Mouse (Mus musculus) mesoderm, embryonic 11.5 days (tissue): ENCODE data around the gene Coro2a.
A peak's percentile ranks its signal among the peaks of the same experiment; 100 is the strongest.

Experiments
- DNase-seq: peaks from one replicate; pipeline ENCODE4 v3.0.0-alpha.2; 2012; ENCODE audit warnings: low read depth, low spot score

Coro2a gene

DNA sequence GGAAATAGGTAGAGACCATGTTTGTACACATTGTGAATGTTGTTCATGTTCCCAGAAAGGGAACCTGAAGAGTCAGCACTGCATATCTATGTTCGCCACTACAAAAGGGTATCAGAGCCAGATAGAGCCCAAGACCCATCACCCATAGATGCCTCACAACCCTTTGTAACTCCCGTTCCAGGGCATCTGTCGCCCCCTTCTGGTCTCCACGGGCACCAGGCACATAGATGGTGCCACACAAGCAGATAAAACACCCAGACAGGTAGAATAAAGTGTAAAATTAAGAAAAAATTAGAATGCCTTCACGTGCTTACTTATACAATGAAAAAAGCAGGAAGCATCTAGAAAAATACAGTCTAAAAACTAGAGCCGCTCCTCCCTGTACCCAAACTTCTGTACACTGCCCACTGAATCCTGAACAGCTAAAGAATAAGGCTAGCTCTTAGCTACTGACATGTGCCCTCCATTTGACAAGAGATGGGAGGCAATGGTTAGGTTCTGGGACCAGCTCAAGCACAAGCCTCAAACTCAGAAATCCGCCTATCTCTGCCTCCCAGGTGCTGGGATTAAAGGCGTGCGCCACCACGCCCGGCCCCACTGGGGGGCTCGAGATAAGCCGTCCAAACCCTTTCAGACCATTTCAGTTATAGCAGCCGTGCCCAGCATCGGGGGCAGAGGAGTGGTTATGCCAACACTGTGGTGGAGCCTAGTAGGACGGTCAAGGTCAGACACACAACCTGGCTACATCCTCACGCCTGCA is 75.0 kb downstream of the Coro2a start:
- no peak for DNase-seq

DNA sequence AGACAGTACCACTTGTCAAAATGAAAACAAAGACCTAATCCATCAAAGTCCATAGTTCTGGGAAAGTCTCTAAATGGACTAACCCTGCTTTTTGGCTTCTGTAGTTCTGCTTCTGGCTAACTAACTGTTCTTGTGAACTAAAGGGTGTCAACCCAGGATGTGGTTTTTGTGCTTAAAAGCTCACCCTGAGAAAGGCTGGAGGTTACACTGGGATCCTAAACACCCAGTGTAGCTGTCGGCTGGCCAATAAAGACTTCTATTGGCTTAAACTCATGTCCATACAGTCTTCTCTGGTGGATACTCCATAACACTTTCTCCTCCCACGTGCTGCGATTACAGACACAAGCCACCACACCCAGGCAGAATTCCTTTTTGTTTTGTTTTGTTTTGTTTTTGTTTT is 75.8 kb downstream of the Coro2a start:
- no peak for DNase-seq

DNA sequence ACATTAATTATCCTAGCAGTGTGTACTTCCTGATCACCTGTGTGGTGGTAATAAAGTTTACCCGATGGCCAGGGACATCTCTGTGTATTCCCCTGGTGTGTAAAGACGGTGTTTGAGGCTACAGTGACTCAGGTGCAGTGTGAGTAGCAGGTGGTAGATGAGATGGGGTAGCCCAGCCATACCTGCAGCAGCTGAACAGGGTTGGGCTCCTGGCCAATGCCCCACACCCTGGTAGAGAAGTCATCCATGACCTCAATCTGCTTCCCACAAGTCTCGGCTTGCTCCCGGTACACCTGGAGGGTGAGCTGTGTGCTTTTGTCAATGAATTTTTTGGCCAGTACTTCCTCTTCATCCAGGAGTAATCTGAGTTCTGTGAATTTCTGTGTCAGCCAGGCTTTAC is 78.7 kb downstream of the Coro2a start:
- DNase-seq: no peak

DNA sequence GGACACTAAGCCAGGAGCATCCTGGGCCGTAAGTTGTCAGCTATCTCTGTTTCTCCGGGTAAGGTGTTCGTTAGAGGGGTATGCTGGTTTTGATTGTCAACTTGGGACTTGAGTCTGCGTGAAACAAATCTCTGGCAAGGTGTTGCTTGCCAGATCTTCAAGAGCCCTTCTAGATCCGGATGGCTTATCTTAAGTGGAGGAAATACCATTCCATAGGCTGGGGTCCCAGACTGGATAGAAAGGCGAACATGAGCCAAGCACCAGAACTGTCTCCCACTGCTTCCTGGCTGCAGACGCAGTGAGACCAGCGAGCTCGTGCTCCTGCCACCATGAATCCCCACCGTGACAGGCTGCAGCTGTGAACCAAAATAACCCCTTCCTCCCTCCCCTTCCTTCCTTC is 80.5 kb downstream of the Coro2a start:
- no peak for DNase-seq

GRCm38 (mm10) chr4:46520491-46520890 is 81.5 kb downstream of the Coro2a start:
- no peak for DNase-seq

GRCm38 (mm10) chr4:46507736-46508460 is 94.1 kb downstream of the Coro2a start:
- peak; percentile 71 for DNase-seq

DNA sequence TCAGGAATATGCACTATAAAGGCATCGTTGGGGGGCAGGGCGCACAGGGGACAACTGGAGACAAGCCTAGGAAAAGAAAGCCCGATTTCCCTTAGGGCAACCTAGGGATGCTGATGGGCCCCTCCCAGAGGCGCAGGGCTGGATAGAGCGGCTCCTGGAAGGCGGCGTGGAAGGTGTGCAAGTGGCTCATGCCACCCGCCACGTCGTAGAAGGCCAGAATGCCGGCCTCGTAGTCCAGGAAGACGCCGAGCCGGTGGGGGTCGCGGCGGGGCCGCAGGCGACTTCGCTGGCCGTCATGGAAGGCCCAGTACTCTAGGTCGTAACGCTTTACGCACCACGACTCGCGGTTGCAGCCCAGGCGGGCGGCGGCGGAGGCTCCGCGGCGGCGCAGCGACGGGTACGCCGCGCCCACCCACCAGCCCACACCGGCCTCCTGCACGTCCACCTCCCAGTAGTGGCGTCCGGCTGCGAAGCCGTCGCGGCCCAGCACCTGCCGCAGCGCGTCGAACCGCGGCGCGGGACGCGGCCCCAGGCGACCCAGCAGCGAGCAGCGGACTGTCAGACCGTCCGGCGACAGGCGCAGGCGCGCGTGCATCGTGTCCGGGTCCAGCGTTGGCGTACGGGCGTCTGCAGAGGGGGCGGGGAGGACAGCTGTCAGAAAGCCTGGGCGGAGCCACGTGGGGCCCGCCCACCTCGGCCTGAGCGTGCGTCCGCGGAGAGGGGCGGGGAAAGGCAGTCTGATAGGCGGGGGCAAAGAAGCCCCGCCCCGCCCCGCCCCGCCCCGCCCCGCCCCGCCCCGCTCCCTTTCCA is 95.0 kb downstream of the Coro2a start:
- peak; percentile 96 for DNase-seq

DNA sequence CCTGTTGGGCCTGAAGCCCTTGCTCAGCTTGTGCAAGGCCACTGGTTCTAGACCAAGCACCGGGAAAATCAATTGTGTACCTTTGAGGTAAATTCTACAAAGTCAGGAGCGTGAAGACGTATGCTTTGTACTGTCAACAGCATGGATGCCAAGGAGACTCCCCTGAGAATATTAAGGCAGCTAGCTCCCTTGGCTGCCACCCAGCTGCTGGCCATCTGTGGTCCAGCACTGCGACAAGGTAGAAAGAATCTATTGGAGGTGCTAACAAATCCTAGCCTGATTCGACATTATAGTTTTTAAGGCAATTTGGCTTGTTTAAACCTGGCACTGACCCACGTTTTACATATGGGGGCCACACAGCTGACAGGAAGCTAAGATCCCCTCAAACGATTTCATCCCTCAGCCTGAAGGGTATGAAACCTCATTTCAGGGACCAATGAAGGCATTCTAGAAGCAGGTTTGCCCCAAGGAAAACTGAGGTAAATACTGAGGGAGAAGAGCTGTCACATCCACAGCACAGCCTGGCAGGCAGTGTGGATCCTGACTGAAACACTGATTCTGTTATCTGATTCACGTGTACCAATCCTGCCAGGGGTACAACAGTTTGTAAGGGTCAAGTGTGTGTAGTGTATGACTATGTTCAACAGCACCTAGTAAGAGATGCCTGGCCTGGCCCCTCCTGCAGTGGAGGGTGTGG is 96.5 kb downstream of the Coro2a start:
- no peak for DNase-seq

DNA sequence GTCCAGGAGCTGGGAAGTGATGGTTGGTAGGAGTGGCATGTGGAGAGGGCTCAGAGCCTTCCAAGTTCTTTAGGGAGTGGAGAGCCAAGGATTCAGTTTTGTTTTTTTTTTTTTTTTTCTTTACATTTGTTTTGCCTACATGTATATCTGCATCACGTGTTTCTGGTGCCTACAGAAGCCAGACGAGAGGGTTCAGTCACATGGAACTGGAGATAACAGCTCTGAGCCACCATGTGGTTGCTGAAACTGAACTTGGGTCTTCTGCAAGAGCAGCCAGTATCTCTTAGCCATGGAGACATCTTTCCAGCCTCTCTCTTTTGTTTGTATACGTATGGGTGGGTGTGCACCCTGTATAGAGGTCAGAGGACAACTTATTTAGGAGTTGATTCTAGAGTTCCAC is 98.1 kb downstream of the Coro2a start:
- no peak for DNase-seq

DNA sequence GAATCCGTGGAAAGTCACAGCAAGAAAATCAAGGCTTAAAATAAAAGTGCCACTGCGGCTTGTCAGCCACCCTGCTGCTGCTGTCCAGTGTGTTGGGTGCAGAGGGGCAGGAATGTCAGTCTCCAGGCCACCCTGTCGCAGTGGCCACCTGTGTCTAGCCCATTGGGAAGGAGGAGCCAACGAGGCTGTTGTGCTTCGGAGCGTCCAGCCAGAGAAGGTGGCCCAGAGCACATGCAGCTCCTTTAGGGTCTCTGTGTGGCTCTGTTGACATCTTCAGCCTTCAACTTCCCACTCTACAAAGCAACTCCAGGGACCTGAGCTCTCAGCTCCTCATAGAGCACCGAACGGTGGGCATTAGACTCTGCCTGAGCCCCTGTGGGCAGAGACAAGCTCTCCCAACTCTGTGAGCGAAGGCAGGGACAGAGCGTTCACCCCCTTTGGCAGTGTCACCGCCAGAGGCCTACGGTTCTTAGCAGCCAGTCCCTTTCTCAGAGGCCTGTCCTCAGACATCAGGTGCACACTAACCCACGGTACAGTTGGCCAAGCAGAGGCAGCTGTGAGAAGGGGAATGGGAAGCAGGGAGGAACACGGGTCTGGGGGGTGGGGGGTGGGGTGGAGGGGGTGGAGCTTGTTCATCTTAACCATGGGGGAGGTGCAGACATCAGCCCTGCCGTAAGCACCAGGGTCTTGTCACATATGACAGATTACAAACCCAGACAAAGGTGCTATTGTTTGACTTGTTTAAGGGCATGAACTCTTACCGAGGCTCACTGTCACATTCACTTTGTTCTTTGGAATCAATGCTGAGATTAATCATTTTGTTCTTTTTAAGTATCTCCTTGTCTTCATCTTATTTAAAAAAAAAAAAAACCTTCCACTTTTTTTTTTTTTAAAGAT is 99.1 kb downstream of the Coro2a start:
- peak; percentile 52 for DNase-seq

DNA sequence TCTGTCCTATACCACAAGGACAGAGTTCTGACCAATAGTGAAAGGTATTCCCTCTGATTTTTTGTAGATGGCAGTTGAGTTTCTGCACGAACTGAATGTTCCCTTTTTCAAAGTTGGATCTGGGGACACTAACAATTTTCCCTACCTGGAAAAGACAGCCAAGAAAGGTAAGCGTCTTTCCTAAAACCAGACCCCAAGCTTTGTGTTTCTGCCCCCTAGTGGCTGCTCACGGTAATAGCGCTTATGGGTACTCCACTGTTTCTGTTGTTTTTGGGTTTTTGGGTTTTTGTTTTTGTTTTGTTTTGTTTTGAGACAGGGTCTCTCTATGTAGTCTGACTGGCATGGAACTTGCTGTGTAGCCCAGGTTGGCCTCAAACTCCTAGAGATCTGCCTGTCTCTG is 103.0 kb downstream of the Coro2a start:
- no peak for DNase-seq

GRCm38 (mm10) chr4:46498511-46498910 is 103.5 kb downstream of the Coro2a start:
- DNase-seq: no peak

DNA sequence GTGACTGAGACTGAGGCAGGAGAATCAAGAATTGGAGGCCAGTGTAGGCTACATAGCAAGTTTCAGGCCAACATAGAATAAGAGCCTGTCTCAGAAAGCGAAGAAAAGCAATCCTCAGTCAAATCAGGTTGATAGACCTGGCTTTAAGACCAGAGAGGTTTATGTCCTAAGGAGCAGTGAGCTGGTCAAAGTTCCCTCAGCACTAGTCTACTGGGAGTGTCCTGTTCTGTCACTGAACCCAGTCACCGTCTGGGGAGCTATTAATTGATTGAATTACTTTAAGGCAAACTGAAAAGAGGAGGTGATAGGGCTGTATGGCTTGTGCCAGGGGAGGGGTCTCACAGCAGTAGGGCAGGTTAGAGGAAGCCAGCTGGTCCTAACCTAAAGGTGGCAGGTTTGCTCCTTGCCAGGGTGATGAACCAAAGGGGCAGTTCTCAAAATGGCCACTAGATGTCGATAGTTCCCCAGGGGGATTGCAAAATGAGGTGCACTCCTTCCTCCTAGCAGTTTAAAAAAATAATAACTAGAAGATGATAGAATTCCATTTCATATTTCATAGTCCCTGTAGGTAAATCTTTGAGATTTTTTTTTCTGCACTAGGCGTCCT is 104.6 kb downstream of the Coro2a start:
- DNase-seq: peak; percentile 69

DNA sequence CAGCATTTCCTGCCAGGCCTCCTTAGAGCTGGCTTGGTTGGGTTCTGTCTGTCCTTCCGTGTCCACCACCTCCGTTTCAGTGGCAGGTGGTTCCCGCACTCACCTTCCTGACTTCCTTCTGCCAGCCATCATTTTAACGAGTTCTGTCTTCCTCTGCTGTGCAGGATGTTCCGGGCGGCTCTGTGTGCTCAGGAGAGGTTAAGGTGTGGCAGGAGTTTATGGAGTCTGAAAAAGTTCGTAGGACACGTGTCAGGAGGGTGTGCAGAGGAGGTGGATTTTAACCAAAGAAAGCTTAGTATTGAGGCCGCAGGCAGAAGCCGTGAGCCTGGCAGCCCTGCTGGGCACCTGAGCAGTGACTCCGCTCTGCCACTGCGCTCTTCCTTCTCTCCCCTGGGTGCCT is 106.5 kb downstream of the Coro2a start:
- DNase-seq: no peak

DNA sequence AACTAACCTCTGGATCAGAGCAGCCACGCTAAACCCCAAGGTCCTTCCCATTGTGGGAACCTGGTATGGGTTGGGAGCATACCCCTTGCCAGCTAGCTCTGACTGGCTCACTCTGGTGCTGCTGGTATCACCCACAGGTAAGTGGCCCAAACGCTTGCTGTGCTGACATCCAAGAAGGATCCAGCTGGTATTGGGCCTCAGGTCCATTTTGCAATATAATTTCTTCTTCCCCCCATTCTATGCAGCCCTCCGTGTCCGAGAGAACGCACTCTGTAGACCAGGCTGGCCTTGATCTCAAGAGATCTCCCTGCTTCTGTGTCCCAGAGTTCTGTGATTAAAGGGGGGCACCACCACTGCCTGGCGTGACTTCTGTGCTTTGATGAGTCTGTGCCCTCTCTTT is 108.9 kb downstream of the Coro2a start:
- DNase-seq: no peak

- peak; percentile 94 for DNase-seq
These were observed 112.7 kb downstream of the Coro2a start, which contains the start of gene Nans for GRCm38 (mm10) chr4:46489028-46489925. Gene Nans, plus strand, starts transcription at chr4:46489248.

DNA sequence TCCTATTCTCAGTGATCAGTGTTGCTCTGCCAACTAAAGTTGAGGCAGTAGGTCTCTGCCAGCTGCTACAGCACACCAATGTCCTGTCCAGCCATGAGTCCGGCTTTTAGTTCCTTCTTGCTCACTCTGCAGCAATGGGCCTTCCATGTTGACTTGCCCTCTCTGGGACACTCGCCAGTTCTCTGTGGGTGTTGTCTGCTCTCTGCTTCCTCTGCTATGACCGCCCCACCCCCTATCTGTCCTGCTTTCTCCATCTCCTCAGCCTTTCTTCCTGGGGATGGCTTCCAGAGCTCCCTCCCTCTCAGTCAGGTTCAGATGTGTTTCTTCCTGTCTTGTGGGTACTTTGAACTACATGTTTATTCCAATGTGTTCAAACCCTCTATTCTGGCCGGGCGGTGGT is 114.7 kb downstream of the Coro2a start:
- DNase-seq: no peak
